Mouse (Mus musculus) neural tube, embryonic 10.5 days (tissue): ENCODE measurements around the gene Kpna4.
A peak's percentile ranks its signal among the peaks of the same experiment; 100 is the strongest.

ENCODE experiments used
- DNase-seq: peaks from one replicate; pipeline ENCODE4 v3.0.0-alpha.2; 2017; ENCODE audit warnings: low spot score; ENCODE audit errors: extremely low spot score

Gene Kpna4

DNA sequence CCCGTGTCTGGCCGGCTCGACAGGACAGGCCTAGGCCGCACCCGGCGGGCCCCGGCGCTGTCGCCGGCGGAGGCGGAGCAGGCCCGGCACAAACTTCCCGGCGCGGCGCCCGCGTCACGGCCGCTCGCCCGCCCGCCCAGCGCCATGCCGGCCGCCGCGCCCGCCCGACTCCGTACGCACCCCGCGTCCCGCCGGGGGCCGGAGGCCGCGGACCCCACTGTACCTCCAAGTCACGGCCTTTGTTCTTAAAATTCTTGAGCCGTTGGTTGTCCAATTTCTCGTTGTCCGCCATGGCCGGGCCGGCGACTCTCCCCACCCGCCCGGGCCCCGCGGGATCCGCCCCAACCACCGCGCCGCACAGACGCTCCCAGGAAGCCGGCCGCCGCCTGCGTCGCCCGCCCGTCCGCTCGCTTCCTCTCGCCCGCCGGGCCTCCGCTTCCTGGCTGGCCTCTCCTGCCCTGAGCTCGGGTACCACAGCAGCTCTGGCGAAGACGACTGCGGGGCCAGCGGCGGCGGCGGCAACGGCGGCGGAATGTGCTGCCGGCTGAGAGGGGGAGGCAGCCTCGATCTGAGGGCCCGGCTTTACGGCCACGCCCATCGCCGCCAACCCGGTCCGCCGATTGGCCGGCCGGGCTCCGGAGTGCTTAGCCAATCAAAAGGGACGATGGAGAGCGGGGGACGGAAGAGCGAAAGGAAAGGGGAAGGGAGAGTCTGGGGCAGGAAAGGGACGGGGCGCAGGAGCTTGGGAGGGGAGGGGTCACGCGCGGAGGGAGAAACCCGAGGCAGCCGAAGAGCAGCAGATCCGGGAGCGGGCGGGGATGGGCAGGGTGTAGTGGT lies at the start of gene Kpna4:
Kpna4 (minus strand) TSS at position 605 of the 837 bp plus-strand sequence.
- DNase-seq, result peak; percentile 95

DNA sequence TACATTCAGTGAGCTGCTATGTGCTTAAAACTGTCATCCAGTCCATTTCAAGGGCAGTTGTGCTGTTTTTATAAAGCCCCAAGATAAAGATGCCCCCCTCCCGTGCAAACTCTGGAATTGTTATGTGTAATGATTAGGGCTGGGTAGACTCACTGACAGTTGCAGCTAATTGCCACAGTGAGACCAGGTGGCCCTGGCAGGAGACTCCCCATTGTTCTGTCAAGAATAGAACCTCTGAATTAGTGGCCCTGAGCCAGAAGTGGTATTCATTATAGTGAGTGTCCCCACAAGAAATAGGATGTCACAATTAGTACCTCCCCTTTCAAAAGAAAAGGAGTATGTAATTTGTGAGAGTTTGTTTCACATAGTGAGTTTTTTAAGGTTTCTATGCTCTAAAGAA lies 48.3 kb upstream of the Kpna4 start:
- DNase-seq, result no peak

DNA sequence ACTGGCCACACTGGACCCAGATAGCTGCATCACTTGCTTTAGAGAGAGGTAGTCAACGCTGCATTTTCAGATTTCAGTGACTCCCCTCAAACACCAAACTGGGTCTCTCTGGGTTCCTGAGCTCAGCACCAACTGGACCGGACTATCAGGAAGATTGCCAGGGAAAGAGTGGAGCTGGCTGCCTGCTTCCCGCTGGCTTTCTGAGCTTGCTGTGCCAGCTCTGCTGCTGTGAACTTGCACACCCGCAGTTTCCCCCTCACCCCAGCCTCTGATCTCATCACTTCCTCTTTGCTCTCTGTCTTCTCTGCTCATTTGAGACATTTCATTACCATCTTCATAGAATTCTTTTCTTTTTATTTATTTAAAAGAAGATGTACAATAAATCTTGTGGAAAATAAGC lies 44.2 kb upstream of the Kpna4 start:
- no peak for DNase-seq

DNA sequence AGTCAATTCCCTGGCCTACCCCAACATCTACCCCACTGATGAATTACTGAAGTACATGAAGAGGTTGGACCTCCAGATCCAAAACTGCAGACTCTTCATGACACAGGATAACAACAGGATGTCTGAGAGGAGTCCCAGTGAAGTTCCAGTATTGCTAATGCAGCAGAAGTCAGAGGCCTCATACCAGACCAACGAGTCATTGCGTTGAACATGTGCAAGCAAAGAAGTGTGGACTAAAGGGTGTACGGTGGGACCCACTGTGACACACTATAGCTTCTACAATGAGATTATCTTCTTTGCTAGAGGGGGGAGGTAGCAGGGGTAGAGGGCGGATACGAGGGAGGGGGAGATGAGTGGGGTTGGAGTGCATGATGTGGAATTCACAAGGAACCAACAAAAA lies 42.9 kb upstream of the Kpna4 start:
- no peak for DNase-seq

DNA sequence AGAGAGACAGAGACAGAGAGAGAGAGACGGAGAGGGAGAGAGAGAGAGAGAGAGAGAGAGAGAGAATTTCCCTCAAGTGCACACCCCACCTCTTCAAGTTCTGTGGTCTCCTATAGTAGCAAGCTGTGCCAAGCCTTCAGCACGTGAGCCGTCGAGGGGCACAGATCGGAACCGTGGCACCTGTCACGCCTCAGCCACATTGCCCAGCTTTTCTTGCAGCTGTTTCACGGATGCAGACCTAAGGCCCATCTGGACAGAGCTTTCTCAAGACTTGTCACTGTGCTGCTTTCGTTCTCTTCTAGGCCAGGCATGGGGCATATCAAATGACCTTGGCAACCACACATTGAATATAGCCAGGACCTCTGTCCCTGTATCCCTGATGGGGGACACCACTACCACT lies 41.8 kb upstream of the Kpna4 start:
- DNase-seq, result no peak

DNA sequence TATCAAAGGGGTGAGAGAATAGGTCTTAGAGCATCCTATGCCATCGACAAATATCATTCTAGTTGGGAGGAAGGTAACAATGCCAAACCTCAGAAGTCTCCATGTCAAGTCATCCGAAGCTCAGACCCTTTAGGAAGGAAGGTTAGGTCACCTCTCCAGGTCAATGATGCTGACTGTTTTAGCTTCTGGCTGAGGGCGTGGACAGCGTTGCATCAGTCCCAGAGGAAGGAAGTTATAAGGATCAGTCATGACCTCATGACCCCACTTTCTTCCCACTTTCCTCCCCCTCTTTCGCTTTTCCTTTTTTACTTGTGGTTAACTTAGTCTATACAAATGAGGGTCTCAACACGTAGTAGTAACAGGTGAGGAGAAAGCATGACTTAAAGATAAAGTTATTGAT lies 36.1 kb upstream of the Kpna4 start:
- no peak for DNase-seq

DNA sequence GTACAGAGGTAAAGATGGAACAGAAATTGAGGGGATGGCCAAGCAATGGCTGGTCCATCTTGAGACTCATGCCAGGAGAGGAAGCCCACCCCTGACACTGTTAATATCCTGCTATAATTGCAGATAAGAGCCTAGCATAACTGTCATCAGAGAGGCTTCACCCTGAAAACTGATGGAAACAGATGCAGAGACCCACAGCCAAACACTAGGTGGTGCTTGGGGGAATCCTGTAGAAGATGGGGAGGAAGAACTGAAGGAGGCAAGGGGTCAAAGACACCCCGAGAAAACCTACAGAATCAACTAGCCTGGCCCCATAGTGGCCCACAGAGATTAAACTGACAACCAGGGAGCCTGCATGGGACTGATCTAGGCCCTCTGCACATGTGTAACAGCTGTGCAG lies 33.5 kb upstream of the Kpna4 start:
- no peak for DNase-seq

DNA sequence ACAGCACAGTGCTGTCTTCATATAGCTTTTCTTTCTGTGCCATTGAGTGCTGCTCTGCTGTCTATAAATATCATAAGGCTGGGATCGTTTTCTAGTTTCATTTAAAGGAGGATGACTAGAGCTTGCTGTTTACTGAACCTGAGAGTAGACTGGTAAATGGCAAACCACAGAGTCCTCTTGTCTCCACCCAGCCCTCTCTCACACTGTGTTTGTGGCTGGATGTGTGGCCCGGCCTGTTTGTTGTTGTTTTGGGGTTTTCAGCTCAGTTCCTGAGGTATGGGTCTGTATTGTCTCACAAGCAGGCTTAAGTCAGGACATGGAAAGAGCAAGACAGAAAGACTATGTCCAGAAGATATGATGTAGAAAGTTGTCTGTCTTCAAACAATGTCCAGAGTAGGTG lies 32.6 kb upstream of the Kpna4 start:
- DNase-seq, result no peak

DNA sequence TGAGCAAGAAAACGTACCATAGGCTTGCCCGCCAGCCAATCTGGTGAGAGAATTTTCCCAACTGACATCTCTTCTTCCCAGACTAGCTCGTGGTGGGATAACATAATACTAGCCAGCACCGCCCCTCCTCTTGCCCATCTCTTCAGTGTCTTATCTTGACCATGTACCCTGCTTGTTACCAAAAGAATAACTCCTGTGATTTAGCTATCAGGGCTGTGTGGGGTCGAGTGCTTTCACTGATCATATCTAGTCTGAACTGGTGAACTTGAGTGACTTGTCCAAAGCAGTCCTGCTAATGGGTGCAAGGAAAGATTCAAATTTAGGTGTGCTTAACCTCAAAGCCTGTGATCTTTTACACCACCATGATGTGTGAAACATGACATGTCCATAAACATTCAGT lies 31.0 kb upstream of the Kpna4 start:
- DNase-seq, result no peak

DNA sequence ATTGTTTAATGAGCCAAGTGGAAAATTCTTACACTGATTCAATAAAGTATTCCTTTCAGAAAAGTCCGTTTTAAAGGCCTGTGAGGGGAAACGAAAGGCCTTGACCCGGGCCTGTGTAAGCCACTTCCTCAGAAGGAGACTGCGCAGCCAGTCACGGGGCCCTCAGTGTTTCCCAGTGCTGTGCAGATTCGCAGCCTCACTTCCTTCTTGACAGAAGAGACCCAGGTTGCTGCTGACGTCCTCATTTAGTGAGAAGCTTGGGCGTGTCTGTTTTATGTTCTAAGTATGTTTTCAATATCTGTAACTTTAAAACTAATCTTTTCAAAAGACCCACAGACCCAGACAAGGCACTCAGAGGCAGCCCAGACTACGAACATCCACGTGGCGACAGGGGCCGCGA lies 29.6 kb upstream of the Kpna4 start:
- no peak for DNase-seq

DNA sequence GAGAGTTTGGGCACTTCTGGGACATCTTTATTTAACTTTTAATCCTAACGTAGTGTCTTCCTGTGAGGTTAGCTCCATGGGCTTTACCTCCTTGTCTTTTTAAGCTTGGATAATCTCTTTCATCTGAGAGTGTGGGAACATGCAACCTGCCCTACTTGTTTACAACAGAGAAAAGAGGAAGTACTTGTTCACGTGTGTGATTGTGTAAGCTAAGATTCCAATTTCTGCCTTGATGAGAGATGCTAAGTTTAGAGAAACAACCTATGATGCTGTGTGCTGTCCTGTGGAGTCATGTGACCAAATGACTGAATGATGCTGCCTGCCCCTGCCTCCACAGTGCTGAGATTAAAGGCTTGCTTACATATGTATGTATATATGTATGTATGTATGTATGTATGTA lies 27.8 kb upstream of the Kpna4 start:
- DNase-seq, result no peak

DNA sequence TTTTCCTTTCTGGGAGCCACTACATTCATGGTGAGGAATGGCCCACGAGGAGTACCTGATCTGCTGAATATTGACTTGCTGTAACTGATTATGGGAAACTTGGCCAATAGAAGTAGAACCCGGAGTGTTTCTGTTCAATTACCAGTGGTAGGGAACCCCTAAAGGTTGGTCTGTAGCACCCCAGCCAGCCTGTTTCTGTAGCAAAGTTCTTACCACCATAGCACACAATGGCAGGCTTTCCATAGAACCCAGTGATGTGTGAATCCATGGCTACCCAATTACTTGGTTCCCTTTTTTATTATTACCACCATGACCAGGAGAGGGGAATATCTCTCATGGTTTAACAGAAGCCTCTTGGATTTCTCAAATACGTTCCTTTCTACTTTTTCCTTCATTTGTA lies 24.0 kb upstream of the Kpna4 start:
- DNase-seq, result no peak

DNA sequence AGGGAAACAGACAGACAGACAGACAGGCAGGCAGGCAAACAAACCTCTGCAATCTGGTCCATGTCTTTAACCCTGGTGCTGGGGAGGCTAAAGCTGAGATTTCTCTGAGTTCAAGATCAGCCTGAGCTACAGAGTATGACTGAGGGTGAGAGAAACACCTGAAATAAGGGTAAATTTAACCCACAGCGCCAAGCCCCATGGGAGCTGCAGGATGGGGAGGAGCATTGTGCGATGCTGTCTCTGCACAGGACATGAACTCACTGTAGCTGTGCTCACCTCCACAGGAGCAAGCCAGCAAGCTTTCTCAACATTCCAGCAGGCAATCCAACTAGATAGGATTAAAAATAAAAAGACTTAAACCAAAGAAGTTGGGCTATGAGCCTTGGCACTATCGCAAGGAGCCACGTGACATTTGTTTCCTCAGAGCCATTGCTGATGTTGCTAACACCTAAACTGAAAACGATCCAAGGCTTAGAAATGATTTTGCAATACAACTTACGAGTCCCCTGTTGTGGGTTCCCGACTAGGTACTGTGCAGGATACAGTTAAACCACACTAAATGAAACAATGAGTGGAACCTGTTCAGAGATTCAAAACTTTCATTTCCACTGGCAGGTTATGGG lies 15.6 kb upstream of the Kpna4 start:
- DNase-seq, result no peak

DNA sequence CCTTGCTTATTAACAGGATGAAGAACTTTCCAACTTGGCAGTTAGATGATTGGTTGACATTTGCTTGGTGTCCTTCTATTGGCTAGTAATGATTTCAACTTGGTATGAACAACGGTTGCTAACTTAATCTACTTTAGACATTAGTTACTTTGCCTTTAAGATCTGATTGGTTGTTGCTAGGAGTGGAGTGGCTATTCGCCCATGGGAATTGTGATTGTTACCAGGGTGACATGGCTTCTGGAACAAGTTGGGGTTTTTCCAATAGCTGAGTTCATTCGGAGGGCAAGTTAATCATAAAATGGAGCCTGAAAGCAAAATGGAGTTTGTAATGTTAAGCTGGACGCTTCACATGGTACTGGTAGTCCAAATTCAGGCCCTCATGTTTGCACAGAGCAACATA lies 13.9 kb upstream of the Kpna4 start:
- DNase-seq, result no peak

DNA sequence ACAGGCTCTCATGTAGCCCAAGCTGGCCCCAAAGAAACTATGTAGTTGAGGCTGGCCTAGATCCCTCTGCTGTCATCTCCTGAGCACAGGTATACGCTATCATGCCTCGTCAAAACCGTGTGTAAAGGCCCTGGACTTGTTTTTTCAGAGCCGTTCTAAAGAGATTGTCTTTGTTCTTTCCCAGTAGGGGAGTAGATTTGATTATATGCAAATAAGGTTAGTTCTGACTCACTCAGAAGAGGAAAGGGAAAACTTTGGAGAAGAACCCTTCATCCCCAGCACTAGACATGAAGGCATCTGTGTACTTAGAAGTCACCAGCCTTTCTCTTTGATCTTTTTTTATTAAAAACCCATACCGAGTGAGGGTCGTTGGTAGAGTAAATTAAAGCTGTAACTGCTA lies 9.1 kb upstream of the Kpna4 start:
- no peak for DNase-seq

DNA sequence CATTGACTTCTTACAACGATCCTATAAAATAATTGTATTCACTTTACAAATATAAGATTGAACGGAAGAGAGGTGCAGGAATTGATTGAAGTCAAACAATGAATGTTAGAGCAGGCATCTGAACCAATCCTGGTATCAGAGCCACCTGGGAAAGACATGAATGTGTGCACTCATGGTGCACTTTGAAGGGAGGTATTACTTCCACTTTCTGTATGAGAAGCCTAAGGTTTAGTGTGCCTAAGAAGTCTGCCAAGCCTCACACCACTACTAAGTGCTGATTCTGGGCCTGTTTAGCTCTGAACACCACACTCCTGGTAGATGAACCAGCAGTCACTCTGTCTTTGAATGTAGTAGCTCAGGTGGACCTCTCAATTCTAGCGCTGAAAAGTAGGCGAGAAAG lies 4.1 kb upstream of the Kpna4 start:
- DNase-seq, result no peak

DNA sequence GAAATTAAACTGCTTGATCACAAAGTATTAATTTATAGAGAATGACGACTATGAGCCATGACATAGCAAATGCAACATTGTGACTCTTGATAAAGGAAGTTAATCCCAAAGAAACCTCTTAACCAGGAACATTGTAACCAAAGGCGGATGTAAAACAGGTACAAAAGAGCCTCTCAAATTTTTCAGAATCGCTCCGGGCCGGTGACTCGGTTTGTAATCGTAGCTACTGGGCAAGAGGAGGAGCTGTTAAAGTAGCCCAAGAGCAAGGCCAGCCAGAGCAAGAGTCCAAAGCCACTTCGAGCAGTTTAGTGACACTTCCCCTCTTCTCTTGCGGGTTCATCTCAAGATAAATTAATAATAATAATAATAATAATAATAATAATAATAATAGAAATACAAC lies 780 bp upstream of the Kpna4 start:
- DNase-seq, result peak; percentile 27

DNA sequence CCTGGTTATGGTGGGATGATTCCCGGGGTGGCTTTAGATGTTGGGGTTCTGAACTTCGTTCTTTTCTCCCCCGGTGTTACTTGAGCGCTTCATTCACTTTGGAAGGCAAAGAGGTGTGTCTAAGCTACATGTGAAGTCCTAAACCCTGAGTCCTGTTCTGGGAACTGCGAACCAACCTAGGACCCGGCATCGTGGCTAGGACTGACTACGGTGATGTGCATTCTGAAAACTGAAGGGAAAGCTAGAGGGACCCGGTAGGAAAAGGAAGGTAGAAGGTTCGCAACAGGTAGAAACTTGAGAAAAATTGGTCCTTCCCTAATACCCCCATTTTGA lies 399 bp upstream of the Kpna4 start:
- no peak for DNase-seq

DNA sequence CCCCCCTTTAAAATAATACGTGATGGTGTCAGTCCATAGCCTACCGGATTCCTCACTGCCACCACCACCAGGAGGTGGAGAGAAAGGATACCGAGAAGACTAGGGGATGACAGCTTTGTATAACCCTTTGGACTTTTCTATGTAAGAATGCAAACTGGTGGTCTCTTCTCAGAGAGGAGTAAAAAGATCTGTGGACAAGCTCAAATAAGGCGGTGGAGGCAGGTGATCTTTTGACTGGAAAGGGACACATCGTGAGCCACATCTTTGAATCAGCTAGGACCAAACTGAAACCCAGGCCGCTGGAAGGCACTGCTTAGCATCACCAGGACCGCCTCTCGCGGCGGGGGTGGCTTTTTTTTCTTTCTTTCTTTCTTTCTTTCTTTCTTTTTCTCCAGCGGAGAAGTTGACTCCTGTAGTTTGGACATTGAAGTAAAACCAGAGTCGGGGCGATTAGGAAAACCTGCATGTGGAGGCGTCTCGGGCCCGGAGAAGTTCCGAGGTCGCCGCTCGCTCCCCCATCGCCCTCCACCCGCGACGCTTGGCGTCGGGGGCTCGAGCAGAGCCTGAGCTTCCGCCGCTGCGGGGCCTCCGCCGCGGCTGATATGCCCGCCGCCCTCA lies 913 bp downstream of the Kpna4 start:
- DNase-seq, result peak; percentile 74

DNA sequence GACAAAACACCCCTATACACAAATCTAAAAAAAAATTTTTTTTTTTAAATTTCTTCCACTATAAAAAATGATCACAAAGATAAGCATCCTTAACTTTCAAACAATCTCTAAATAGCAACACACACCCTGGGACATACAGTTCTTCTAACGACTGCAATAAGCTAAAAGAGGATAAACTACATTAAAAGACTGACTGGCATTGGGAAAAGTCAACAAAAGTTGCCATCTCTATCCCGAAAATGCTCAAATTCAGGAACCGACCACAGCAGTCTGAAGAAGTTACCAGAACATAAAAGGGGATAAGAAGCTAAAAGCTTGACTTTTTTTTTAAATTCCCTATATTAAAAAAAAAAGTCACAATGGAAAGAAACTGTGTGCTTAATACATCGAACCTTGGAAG lies 1.5 kb downstream of the Kpna4 start:
- DNase-seq, result no peak

DNA sequence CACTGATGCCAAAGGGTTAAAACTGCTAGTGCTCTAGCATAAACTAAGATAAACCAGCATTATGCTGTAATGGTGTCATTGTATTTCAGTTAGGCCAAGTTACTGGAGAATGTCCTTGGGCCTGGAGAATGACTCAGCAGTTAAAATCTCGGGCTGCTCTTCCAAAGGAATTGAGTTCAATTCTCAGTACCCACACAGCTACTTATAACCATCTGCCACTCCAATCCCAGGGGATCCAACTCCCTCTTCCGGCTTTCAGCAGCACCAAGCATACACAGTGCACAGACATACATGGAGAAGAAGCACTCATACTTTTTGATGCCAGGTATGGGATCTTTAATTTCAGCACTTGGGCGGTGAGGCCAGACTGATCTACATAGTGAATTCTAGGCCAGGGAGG lies 8.1 kb downstream of the Kpna4 start:
- no peak for DNase-seq

DNA sequence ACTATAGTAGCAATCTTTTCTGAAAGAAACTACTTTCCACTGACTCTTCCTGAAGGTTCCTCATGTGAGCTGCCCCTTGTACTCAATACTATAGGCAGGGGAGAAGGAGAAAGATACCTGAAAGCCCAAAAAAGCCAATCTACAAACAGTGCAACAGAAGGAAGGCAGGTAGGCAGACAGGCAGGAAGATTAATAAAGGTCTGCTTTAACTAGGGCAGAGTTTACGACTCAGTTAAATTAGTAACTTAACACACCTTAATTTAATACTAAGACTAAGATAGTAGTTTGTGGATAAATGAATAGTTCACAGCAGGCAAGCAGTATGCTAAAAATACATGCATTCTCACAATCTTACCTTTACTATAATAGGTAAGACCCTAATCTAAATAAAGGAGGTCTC lies 12.2 kb downstream of the Kpna4 start:
- DNase-seq, result no peak

DNA sequence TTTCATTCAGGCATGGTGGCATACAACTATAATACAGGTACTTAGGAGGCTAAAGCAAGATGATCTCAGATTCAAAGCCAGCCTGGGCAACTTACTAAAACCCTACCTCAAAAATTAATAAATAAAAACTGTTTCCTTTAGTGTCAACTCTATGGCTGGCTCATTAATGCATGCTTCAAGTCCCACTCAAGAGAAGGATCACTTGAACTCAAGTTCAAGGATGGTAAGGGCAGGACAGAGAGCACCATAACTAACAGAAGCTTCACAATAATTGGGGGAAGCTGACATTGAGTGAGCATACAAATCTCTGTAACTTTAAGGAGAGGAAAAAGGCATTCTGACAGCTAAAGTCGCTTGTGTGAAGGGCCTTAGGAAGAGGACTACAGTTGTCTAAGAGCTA lies 13.0 kb downstream of the Kpna4 start:
- no peak for DNase-seq
